Mouse (Mus musculus): ENCODE measurements around the gene Uggt1.

- TF ChIP-seq CTCF (IDR thresholded peaks at IDR 0.05; ENCODE audit: extremely low read depth, insufficient read length, insufficient replicate concordance, low read depth, low read length) (no peak), POLR2A (IDR thresholded peaks at IDR 0.05; ENCODE audit: low read depth, low read length) (no peak)
These were observed 129.7 kb downstream of the Uggt1 start for GRCm38 (mm10) chr1:36114844-36115243.

All from small intestine, adult 2 months (tissue).